Mouse (Mus musculus) heart, embryonic 12.5 days (tissue): ENCODE measurements around the gene Lkaaear1. TPM values are rescaled to one million over a fixed set of nuclear protein-coding genes. Genes with fewer than 3 reads are reported as not detected.

ENCODE experiments used
- ATAC-seq: fragments of 200-750 bp; cut with Nextera tagmentation; 2 replicates; pipeline ENCODE4 v1.8.0; 2017; ENCODE audit warnings: moderate TSS enrichment, moderate library complexity; ENCODE audit not compliant: insufficient number of reproducible peaks, low FRiP score
- H3K27ac ChIP-seq: fragments of 300-500 bp; sonication (generic); 2 replicates; pipeline ENCODE4 v1.5.1; 2016; ENCODE audit warnings: mild to moderate bottlenecking, moderate library complexity; ENCODE audit not compliant: poor library complexity, severe bottlenecking
- H3K27me3 ChIP-seq: fragments of 300-500 bp; sonication (generic); replicated peaks from 2 replicates; pipeline ENCODE4 v1.6.1; 2016; ENCODE audit warnings: mild to moderate bottlenecking, moderate library complexity
- H3K36me3 ChIP-seq: fragments of 300-500 bp; sonication (generic); 2 replicates; pipeline ENCODE4 v1.6.1; 2016; ENCODE audit warnings: mild to moderate bottlenecking, moderate library complexity
- H3K4me1 ChIP-seq: fragments of 300-500 bp; sonication (generic); replicated peaks from 2 replicates; pipeline ENCODE4 v1.6.1; 2016; ENCODE audit warnings: mild to moderate bottlenecking
- H3K4me2 ChIP-seq: fragments of 300-500 bp; sonication (generic); 2 replicates; pipeline ENCODE4 v1.6.1; 2016; ENCODE audit warnings: mild to moderate bottlenecking, moderate library complexity
- H3K4me3 ChIP-seq: fragments of 300-500 bp; sonication (generic); 2 replicates; pipeline ENCODE4 v1.5.1; 2016; ENCODE audit warnings: mild to moderate bottlenecking
- H3K9ac ChIP-seq: fragments of 300-500 bp; sonication (generic); 2 replicates; pipeline ENCODE4 v1.6.1; 2016; ENCODE audit warnings: mild to moderate bottlenecking, moderate library complexity
- H3K9me3 ChIP-seq: fragments of 300-500 bp; sonication (generic); replicated peaks from 2 replicates; pipeline ENCODE4 v1.6.1; 2016; ENCODE audit warnings: mild to moderate bottlenecking, moderate library complexity
- WGBS: fragments of 180-500 bp; shearing (Covaris S2); methylation state at CpG from one replicate; pipeline ENCODE4 v1.1.7; 2016; 5-methylcytosine and 5-hydroxymethylcytosine counted together
- polyA plus RNA-seq: library from polyadenylated mRNA; unstranded; fragments of >200 nt; fragmentation: Nextera tagmentation; extraction: Ambion mirVana; gene quantifications from 2 replicates; pipeline ENCODE4 v1.2.1, GENCODE M21; 2016

Lkaaear1 gene
- polyA plus RNA-seq = not detected in 2 replicates

DNA sequence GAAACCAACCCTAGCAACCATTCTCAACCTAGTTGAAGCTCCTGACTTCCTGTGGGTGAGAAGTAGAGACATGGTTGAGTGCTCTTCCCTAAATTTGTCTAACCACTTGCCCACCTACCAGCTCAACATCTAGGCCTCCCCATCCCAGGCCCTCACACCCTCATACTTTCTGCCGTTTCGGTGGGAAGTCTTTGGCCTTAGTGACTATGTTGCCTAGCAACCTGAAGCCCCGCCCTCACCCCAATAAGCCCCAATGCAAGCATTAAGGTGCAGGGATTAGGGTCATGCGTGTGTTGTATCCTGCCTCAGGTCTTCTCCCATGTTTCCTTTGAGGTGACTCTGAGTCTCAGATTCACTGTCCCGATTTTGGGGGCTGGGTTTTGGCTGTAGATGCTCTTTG lies at the start of gene Lkaaear1:
Gene Lkaaear1, minus strand, starts transcription at position 202 of the 400 bp plus-strand sequence.
- 46% methylated on average over 5 of the region's 5 CpGs for WGBS
- Histone ChIP-seq H3K4me2 (no peak within 1 kb of the TSS), H3K4me1 (peaks cover 5% of the 10 kb centered on the region), H3K9me3 (no peaks in the 10 kb centered on the region), H3K27me3 (peaks cover 21% of the 10 kb centered on the region), H3K27ac (no peak within 1 kb of the TSS), H3K36me3 (no peaks in the 10 kb centered on the region), H3K9ac (no peak within 1 kb of the TSS), H3K4me3 (no peak within 1 kb of the TSS)
- ATAC-seq = no peak

DNA sequence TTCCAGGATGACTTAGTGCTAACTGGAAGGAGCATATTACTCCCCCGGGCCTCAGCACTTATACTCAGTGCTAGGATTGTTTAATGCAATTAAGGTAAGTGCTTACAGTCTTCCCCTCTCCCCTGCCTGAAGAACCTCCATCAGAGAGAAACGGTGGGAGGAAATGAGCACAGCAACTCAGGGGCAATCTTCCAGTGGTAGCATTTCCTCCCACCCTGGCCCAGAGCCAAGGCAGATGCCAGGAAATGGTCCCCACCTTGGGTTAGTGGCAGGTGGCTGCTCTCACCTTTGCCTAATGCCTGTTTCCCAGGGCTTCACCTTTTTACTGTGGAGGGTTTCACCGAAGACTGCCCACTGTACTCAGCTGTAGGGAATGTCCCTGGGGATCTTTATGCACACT lies 31.8 kb upstream of the Lkaaear1 start:
- H3K9ac ChIP-seq = no peak overlapping the region
- H3K36me3 ChIP-seq = no peaks in the 10 kb centered on the region
- no peak overlapping the region for H3K4me2 ChIP-seq
- WGBS = 57% methylated on average over 3 of the region's 3 CpGs
- no peaks in the 10 kb centered on the region for H3K4me1 ChIP-seq
- no peak overlapping the region for H3K27ac ChIP-seq
- H3K4me3 ChIP-seq = no peak overlapping the region
- no peaks in the 10 kb centered on the region for H3K9me3 ChIP-seq
- ATAC-seq = no peak
- no peaks in the 10 kb centered on the region for H3K27me3 ChIP-seq

DNA sequence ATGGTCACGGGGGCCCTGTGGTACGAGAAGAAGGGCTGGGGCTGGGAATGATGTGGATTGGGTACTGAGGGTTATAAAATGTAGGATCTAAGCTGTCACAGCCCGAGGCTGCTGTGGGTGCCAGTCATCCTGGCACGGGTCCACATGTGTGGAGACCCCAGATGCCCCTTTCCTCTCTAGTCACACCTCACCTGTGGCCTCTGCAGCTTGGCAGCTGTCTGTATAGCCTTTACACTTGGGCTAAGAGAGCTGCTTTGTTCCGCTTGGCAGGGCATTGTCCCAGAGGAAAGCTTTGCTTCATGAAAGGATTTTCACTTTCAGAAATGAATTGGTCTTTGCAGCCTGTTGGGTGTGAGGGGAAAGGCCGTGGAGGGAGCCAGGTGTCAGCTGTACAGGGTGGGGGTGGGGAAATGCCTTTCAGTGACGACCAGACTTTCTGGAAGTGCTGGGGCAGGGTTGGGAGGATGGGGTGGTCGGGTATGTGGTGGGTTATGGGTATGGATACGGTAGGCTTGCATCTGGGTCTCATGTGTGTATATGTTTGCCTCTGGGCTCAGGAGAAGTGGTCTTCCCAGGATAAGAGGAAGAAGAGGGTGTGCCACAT lies 29.5 kb upstream of the Lkaaear1 start:
- H3K4me2 ChIP-seq = no peak overlapping the region
- no peaks in the 10 kb centered on the region for H3K9me3 ChIP-seq
- ATAC-seq = no peak
- no peaks in the 10 kb centered on the region for H3K27me3 ChIP-seq
- WGBS = 61% methylated on average over 9 of the region's 9 CpGs
- H3K4me3 ChIP-seq = no peak overlapping the region
- H3K4me1 ChIP-seq = no peaks in the 10 kb centered on the region
- no peaks in the 10 kb centered on the region for H3K36me3 ChIP-seq
- no peak overlapping the region for H3K9ac ChIP-seq
- H3K27ac ChIP-seq = no peak overlapping the region

DNA sequence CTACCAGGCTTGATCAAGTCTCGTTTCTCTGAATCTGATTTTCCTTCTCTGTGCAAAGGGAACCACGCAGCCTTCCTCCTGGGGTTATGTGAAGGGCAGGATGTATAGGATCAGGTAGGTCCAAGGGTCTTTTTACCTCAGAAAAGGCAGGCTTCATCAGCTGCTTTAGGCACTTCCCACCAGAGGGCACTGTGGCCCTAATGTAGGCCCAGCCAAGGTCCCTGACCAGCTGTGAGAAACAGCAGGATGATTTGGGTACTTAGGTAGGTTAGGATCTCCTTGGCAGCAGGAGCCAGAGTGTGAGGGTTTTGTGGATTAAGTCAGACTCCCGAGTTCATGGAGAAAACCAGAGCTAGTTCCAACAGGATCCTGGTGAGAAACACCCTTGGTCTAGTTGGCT lies 24.0 kb upstream of the Lkaaear1 start:
- H3K9ac ChIP-seq = no peak overlapping the region
- no peaks in the 10 kb centered on the region for H3K4me1 ChIP-seq
- H3K4me2 ChIP-seq = no peak overlapping the region
- peaks cover 6% of the 10 kb centered on the region for H3K36me3 ChIP-seq
- no peaks in the 10 kb centered on the region for H3K9me3 ChIP-seq
- no peak for ATAC-seq
- H3K27ac ChIP-seq = no peak overlapping the region
- no peak overlapping the region for H3K4me3 ChIP-seq
- no peaks in the 10 kb centered on the region for H3K27me3 ChIP-seq
- WGBS = 11% methylated on average over 3 of the region's 3 CpGs

DNA sequence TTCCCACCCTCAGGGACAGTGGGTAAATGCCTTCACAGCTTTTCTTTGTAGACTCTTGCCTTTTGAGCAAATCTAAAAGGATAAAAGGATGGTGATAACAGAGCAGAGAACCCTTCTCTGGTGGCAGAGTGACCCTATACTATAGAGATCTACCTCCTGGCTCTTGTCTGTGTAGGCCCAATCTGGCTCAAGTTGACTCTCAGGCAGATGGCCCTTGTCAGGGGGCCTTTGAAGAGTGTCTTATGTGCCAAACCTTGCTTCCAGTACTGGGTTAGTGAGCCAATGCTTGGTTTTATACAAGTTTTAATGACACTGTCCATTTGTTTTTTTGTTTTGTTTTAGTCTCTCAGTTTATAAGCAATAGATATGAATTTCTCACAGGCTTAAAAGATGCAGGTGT lies 23.0 kb upstream of the Lkaaear1 start:
- Histone ChIP-seq H3K9me3 (no peaks in the 10 kb centered on the region), H3K4me1 (peaks cover 4% of the 10 kb centered on the region), H3K9ac (no peak overlapping the region), H3K27ac (no peak overlapping the region), H3K27me3 (no peaks in the 10 kb centered on the region), H3K4me2 (no peak overlapping the region), H3K36me3 (peaks cover 6% of the 10 kb centered on the region), H3K4me3 (no peak overlapping the region)
- no peak for ATAC-seq

DNA sequence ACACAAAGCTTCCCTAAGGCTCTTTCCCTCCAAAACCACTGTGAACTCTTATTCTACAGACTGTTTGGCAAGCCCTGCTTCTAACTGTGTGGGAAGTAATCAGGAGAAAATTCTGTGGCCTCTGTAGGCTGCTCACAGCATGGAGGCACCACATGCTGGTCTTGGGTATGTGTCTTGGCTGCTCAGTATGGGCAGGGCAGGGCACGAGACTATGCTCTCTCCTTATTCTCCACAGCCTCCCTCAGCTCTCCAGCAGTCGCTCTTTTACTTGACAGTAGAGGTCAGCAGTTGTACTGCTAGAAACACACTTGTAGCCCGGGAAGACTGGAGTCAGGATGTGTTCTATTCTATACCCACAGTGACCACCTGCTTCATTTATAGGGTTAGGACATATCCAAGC lies 21.8 kb upstream of the Lkaaear1 start:
- Histone ChIP-seq H3K27me3 (no peaks in the 10 kb centered on the region), H3K9me3 (no peaks in the 10 kb centered on the region), H3K36me3 (peaks cover 6% of the 10 kb centered on the region), H3K4me1 (peaks cover 12% of the 10 kb centered on the region), H3K4me3 (no peak overlapping the region), H3K9ac (no peak overlapping the region), H3K4me2 (no peak overlapping the region), H3K27ac (no peak overlapping the region)
- ATAC-seq = no peak
- WGBS = 28% methylated on average over 3 of the region's 3 CpGs

DNA sequence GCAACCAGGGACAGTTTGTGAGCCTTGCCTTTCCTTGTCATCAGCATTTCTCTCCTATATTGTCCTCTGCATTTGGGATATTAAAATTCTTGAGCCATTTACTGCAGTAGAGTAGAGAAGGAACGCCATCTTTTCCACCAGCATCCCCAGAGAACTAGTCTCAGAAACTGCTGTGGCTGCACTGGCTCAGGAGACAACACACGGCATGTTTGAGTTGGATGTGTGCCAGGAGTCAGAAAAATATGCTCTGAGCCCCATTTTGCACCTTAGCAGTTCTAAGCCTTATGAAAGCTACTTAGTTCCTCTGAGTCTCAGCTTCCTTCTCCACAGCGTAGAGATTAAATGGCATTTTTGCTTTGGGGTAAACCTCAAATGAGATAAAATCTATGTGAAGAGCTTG lies 18.7 kb upstream of the Lkaaear1 start:
- Histone ChIP-seq H3K36me3 (peaks cover 6% of the 10 kb centered on the region), H3K27me3 (no peaks in the 10 kb centered on the region), H3K4me2 (peak overlapping the region; percentile 16; the same call in 1 of the 2 replicates), H3K4me3 (no peak overlapping the region), H3K4me1 (peaks cover 20% of the 10 kb centered on the region), H3K9me3 (no peaks in the 10 kb centered on the region), H3K27ac (no peak overlapping the region), H3K9ac (no peak overlapping the region)
- no peak for ATAC-seq
- WGBS = 52% methylated on average over 3 of the region's 3 CpGs

DNA sequence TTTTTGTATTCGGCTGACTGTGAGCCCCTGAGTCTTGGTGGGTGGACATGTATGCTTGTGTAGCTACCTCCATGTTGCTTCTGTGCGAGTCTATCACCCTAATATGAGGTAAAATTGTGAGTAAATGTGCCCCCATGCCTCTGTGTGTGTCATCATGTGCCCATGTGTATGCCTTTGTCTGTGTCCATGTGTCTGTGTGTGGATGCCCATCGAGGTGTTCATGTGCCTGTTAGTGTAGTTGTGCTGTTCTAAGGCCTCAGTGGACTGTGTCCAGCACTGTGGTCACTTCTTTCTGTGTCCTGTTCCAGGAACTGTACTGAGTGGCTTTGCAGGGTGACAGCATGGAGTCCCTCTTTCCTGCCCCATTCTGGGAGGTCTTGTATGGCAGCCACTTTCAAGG lies 17.1 kb upstream of the Lkaaear1 start:
- H3K4me3 ChIP-seq = peak overlapping the region; percentile 39
- H3K27ac ChIP-seq = peak overlapping the region; percentile 75
- H3K36me3 ChIP-seq = peaks cover 6% of the 10 kb centered on the region
- WGBS = 66% methylated on average over 3 of the region's 3 CpGs
- peaks cover 20% of the 10 kb centered on the region for H3K4me1 ChIP-seq
- peak overlapping the region; percentile 64 for H3K4me2 ChIP-seq
- H3K9ac ChIP-seq = peak overlapping the region; percentile 54
- H3K9me3 ChIP-seq = no peaks in the 10 kb centered on the region
- no peaks in the 10 kb centered on the region for H3K27me3 ChIP-seq
- peak; percentile 10; the same call in 1 of the 2 replicates for ATAC-seq

DNA sequence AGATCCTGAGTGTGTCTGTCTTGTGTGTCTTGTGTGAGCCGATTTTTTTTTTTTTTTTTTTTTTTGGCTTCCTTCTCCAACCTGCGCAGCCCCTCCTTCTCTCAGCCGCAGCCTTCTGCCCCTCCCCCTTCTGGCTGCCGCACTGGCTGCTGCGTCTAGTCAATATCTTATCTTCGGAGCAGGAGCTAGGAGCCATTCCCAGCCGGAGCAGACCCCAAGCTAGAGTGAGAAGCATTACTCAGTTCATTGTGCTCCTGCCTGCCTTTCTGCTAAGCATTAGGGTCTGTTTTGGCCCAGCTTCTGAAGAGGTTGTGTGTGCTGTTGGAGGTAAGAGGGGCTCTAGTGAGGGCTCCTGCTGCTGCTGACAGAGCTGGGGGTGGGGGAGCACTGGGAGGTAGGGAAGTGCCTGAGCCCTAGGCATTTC lies 16.7 kb upstream of the Lkaaear1 start, which contains the start of gene Oprl1:
Gene Oprl1, plus strand, starts transcription at position 114 of the 424 bp plus-strand sequence.
- Histone ChIP-seq H3K4me3 (peak within 1 kb of the TSS; percentile 39), H3K36me3 (peaks cover 6% of the 10 kb centered on the region), H3K4me1 (peaks cover 20% of the 10 kb centered on the region), H3K27me3 (no peaks in the 10 kb centered on the region), H3K9ac (peak within 1 kb of the TSS; percentile 54), H3K4me2 (peak within 1 kb of the TSS; percentile 64), H3K27ac (peak within 1 kb of the TSS; percentile 75), H3K9me3 (no peaks in the 10 kb centered on the region)
- WGBS = 2% methylated on average over 7 of the region's 7 CpGs
- peak; percentile 77 for ATAC-seq

DNA sequence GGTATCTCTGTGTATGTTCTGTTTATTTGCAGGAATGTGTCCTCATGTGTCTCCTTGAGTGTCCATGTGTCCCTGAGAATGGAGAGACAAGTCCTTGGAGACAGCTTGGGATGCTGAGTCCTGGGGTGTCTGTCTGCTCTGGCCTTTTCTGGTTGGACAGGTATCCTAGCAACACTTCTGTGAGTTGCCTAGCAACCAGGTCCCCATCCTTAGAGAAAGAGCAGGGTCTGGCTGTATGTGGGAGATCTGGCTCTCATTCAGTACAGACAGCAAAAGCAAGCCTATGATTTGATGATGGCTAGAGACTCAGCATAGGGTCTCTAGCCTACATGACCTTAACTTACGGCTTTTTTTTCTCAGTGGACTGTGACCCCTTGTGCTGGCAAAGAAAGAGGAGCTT lies 15.5 kb upstream of the Lkaaear1 start:
- WGBS = 83% methylated on average over 1 of the region's 1 CpGs
- Histone ChIP-seq H3K36me3 (peaks cover under 1% of the 10 kb centered on the region; the same call in 1 of the 2 replicates), H3K27ac (no peak overlapping the region), H3K4me1 (peaks cover 20% of the 10 kb centered on the region), H3K27me3 (no peaks in the 10 kb centered on the region), H3K9ac (no peak overlapping the region), H3K4me2 (no peak overlapping the region), H3K9me3 (no peaks in the 10 kb centered on the region), H3K4me3 (no peak overlapping the region)
- ATAC-seq = no peak

DNA sequence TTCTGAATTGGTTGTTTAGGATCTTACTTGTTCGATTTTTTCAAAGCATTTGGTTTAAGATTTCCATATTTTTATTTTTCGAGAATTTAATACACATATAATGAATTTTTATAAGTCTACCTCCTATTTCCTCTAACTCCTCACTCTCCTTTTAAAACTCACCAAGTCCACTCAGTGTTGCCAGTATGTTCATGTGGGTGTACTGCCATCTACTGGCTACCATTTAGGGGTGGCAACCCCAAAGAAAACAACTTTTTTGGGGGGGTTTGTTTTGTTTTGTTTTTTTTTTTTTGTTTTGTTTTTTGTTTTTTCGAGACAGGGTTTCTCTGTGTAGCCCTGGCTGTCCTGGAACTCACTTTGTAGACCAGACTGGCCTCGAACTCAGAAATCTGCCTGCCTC lies 8.4 kb upstream of the Lkaaear1 start:
- Histone ChIP-seq H3K9ac (no peak overlapping the region), H3K27me3 (no peaks in the 10 kb centered on the region), H3K27ac (no peak overlapping the region), H3K36me3 (no peaks in the 10 kb centered on the region), H3K4me3 (no peak overlapping the region), H3K4me1 (no peaks in the 10 kb centered on the region), H3K9me3 (no peaks in the 10 kb centered on the region), H3K4me2 (no peak overlapping the region)
- ATAC-seq = no peak
- WGBS = 39% methylated on average over 4 of the region's 4 CpGs
